ENCODE assay signal across 8 mouse cellular contexts in genomic region chr3:98427600-98428448, GRCm38 (mm10). TPM values are rescaled to one million over a fixed set of nuclear protein-coding genes. Genes with fewer than 3 reads are reported as not detected.
DNase-seq lines count a peak whose midpoint lies in the region; ATAC-seq and TF ChIP-seq lines count a peak whose summit lies in the region.

No protein-coding gene starts in this region.

- no peak for TF ChIP-seq EP300 in stomach, postnatal 0 days (optimal IDR thresholded peaks at IDR 0.05)

- H3K4me3 ChIP-seq in embryonic facial prominence, embryonic 14.5 days (ENCODE audit: low read depth, low read length): peak overlapping the region; percentile 62
- H3K4me3 ChIP-seq in heart, embryonic 11.5 days (ENCODE audit: low read depth, low read length): peak overlapping the region; percentile 62
- H3K4me3 ChIP-seq in kidney, embryonic 15.5 days (replicated peaks): peak overlapping the region; percentile 69
- peak overlapping the region; percentile 65 for H3K4me3 ChIP-seq in liver, embryonic 11.5 days (ENCODE audit: low read depth, low read length)
- peak overlapping the region; percentile 56 for H3K4me3 ChIP-seq in stomach, postnatal 0 days (ENCODE audit: low read depth, low read length)

- H3K9ac ChIP-seq in embryonic facial prominence, embryonic 14.5 days (ENCODE audit: low read depth, low read length): peak overlapping the region; percentile 56
- H3K9ac ChIP-seq in heart, embryonic 11.5 days (ENCODE audit: low read depth, low read length): peak overlapping the region; percentile 71
- peak overlapping the region; percentile 67 for H3K9ac ChIP-seq in kidney, embryonic 15.5 days
- H3K9ac ChIP-seq in liver, embryonic 11.5 days (ENCODE audit: low read depth, low read length): peak overlapping the region; percentile 59
- peak overlapping the region; percentile 53 for H3K9ac ChIP-seq in stomach, postnatal 0 days (ENCODE audit: low read length)

- H3K4me2 ChIP-seq in embryonic facial prominence, embryonic 14.5 days (ENCODE audit: low read depth, low read length): peak overlapping the region; percentile 98
- peak overlapping the region; percentile 98 for H3K4me2 ChIP-seq in heart, embryonic 11.5 days
- H3K4me2 ChIP-seq in kidney, embryonic 15.5 days: peak overlapping the region; percentile 97
- peak overlapping the region; percentile 97 for H3K4me2 ChIP-seq in liver, embryonic 11.5 days
- peak overlapping the region; percentile 96 for H3K4me2 ChIP-seq in stomach, postnatal 0 days (replicated peaks; ENCODE audit: low read depth)

- no peak overlapping the region for H3K27ac ChIP-seq in embryonic facial prominence, embryonic 14.5 days (replicated peaks; ENCODE audit: low read depth, low read length)
- H3K27ac ChIP-seq in heart, embryonic 11.5 days (ENCODE audit: low read depth, low read length): no peak overlapping the region
- H3K27ac ChIP-seq in kidney, embryonic 15.5 days: peak overlapping the region; percentile 80
- H3K27ac ChIP-seq in liver, embryonic 11.5 days (ENCODE audit: low read depth, low read length): no peak overlapping the region; the same call in 1 of the 2 replicates
- no peak overlapping the region for H3K27ac ChIP-seq in stomach, postnatal 0 days (replicated peaks)

- 0% methylated on average over 22 of the region's 110 CpGs for WGBS in embryonic facial prominence, embryonic 14.5 days
- under 1% methylated on average over 103 of the region's 110 CpGs for WGBS in heart, embryonic 11.5 days (ENCODE audit: insufficient replicate concordance)
- under 1% methylated on average over 110 of the region's 110 CpGs for WGBS in kidney, embryonic 15.5 days
- under 1% methylated on average over 110 of the region's 110 CpGs for WGBS in liver, embryonic 11.5 days
- 2% methylated on average over 98 of the region's 110 CpGs for WGBS in stomach, postnatal 0 days

- H3K9me3 ChIP-seq in embryonic facial prominence, embryonic 14.5 days (ENCODE audit: control insufficient read depth, low read length): no peaks in the 10 kb centered on the region
- no peaks in the 10 kb centered on the region for H3K9me3 ChIP-seq in heart, embryonic 11.5 days (replicated peaks; ENCODE audit: control insufficient read depth, low read length)
- H3K9me3 ChIP-seq in kidney, embryonic 15.5 days (replicated peaks): no peaks in the 10 kb centered on the region
- H3K9me3 ChIP-seq in liver, embryonic 11.5 days (ENCODE audit: control insufficient read depth, low read length): no peaks in the 10 kb centered on the region
- no peaks in the 10 kb centered on the region for H3K9me3 ChIP-seq in stomach, postnatal 0 days (ENCODE audit: control insufficient read depth, low read length)

- H3K36me3 ChIP-seq in embryonic facial prominence, embryonic 14.5 days (ENCODE audit: control insufficient read depth, insufficient read depth, low read length): peaks cover 4% of the 10 kb centered on the region; the same call in 1 of the 2 replicates
- H3K36me3 ChIP-seq in heart, embryonic 11.5 days (ENCODE audit: control insufficient read depth, insufficient read depth, low read length): 0 out of 2 replicates have a peak, but pooled peaks cover 3% of the 10 kb centered on the region
- H3K36me3 ChIP-seq in kidney, embryonic 15.5 days: peaks cover 17% of the 10 kb centered on the region
- H3K36me3 ChIP-seq in liver, embryonic 11.5 days (ENCODE audit: control insufficient read depth, insufficient read depth, low read length): no peaks in the 10 kb centered on the region; the same call in 1 of the 2 replicates
- H3K36me3 ChIP-seq in stomach, postnatal 0 days (ENCODE audit: control insufficient read depth, insufficient read depth, low read length): no peaks in the 10 kb centered on the region

- no peak for TF ChIP-seq CTCF in stomach, postnatal 0 days (IDR thresholded peaks at IDR 0.05; ENCODE audit: low read depth)

- peak; percentile 96 for ATAC-seq in embryonic facial prominence, embryonic 14.5 days (ENCODE audit: low read depth)
- ATAC-seq in heart, embryonic 11.5 days (replicated peaks; ENCODE audit: insufficient number of reproducible peaks, low FRiP score, low TSS enrichment): peak; percentile 90
- ATAC-seq in kidney, embryonic 15.5 days (replicated peaks; ENCODE audit: low FRiP score): peak; percentile 95
- ATAC-seq in liver, embryonic 11.5 days (replicated peaks; ENCODE audit: low FRiP score): peak; percentile 86
- ATAC-seq in stomach, postnatal 0 days (ENCODE audit: low FRiP score, low TSS enrichment): peak; percentile 94

- H3K4me1 ChIP-seq in embryonic facial prominence, embryonic 14.5 days (ENCODE audit: control insufficient read depth, insufficient read depth, low read length): peaks cover 10% of the 10 kb centered on the region; the same call in 1 of the 2 replicates
- peaks cover 13% of the 10 kb centered on the region for H3K4me1 ChIP-seq in heart, embryonic 11.5 days (ENCODE audit: control insufficient read depth, insufficient read depth, low read length)
- H3K4me1 ChIP-seq in kidney, embryonic 15.5 days: peaks cover 37% of the 10 kb centered on the region
- peaks cover 5% of the 10 kb centered on the region for H3K4me1 ChIP-seq in liver, embryonic 11.5 days (replicated peaks; ENCODE audit: control insufficient read depth, insufficient read depth, low read length)
- H3K4me1 ChIP-seq in stomach, postnatal 0 days (replicated peaks; ENCODE audit: control insufficient read depth, insufficient read depth): no peaks in the 10 kb centered on the region

- peaks cover 29% of the 10 kb centered on the region for H3K27me3 ChIP-seq in embryonic facial prominence, embryonic 14.5 days (replicated peaks; ENCODE audit: control insufficient read depth, insufficient read depth, low read length)
- H3K27me3 ChIP-seq in heart, embryonic 11.5 days (ENCODE audit: control insufficient read depth, insufficient read depth, low read length): no peaks in the 10 kb centered on the region
- H3K27me3 ChIP-seq in kidney, embryonic 15.5 days: peaks cover 26% of the 10 kb centered on the region
- peaks cover 30% of the 10 kb centered on the region for H3K27me3 ChIP-seq in liver, embryonic 11.5 days (replicated peaks; ENCODE audit: control insufficient read depth, insufficient read depth, low read length)
- no peaks in the 10 kb centered on the region for H3K27me3 ChIP-seq in stomach, postnatal 0 days (ENCODE audit: control insufficient read depth, insufficient read depth, low read length)

- peak; percentile 42 for DNase-seq in 3134 (ENCODE audit: extremely low read depth, insufficient read length, low spot score)
- DNase-seq in adrenal gland, postnatal 4 days (ENCODE audit: low spot score in 2 of 2): peak; percentile 42 to 63
- DNase-seq in embryonic facial prominence, embryonic 14.5 days (ENCODE audit: low spot score): peak; percentile 76
- DNase-seq in liver, embryonic 11.5 days (ENCODE audit: low spot score): peak; percentile 86
- DNase-seq in neural tube, embryonic 10.5 days (ENCODE audit: extremely low spot score, low spot score): peak; percentile 87
- peak; percentile 82 for DNase-seq in stomach, postnatal 0 days (ENCODE audit: low spot score)

RNA-seq across cellular contexts. Expression of gene Gm4450, which starts 29.1 kb away (rescaled TPM):
- 10 to 100 TPM in 1 of 2 experiments, not detected in 1; 12.2 TPM for total RNA-seq in adrenal gland, postnatal 4 days (2021)
- not detected in 2 replicates for polyA plus RNA-seq in embryonic facial prominence, embryonic 14.5 days (2014; fragmentation: Nextera tagmentation; extraction: Ambion mirVana)
- polyA plus RNA-seq in heart, embryonic 11.5 days (2014; fragmentation: Nextera tagmentation; extraction: Ambion mirVana): not detected in 2 replicates
- polyA plus RNA-seq in kidney, embryonic 15.5 days (2015; fragmentation: Nextera tagmentation; extraction: Ambion mirVana): 25.8 and 26.4 TPM in 2 replicates
- polyA plus RNA-seq in liver, embryonic 11.5 days (2014; fragmentation: Nextera tagmentation; extraction: Ambion mirVana): not detected in 2 replicates
- not detected in 2 replicates for polyA plus RNA-seq in stomach, postnatal 0 days (2015; fragmentation: Nextera tagmentation; extraction: Ambion mirVana)

RNA-seq across cellular contexts. Expression of gene Zfp697, which starts 45.6 kb away (rescaled TPM):
- 1 to 10 TPM; 5.6 to 9.4 TPM for total RNA-seq in adrenal gland, postnatal 4 days (2021)
- polyA plus RNA-seq in embryonic facial prominence, embryonic 14.5 days (2014; fragmentation: Nextera tagmentation; extraction: Ambion mirVana): 4.8 and 6.2 TPM in 2 replicates
- polyA plus RNA-seq in heart, embryonic 11.5 days (2014; fragmentation: Nextera tagmentation; extraction: Ambion mirVana): 8.2 and 12.1 TPM in 2 replicates
- 14.4 and 16.6 TPM in 2 replicates for polyA plus RNA-seq in kidney, embryonic 15.5 days (2015; fragmentation: Nextera tagmentation; extraction: Ambion mirVana)
- polyA plus RNA-seq in liver, embryonic 11.5 days (2014; fragmentation: Nextera tagmentation; extraction: Ambion mirVana): 4.8 and 5.7 TPM in 2 replicates
- polyA plus RNA-seq in stomach, postnatal 0 days (2015; fragmentation: Nextera tagmentation; extraction: Ambion mirVana): 1.6 and 2.1 TPM in 2 replicates

Comparison
In these comparisons a context has a peak if more than half of its experiments do, and no peak if none do; other contexts are left out.
1. RNA of gene Gm4450, which starts 29.1 kb away (polyA plus RNA-seq): 25.8 to 26.4 TPM in kidney, embryonic 15.5 days; not detected in embryonic facial prominence, embryonic 14.5 days, not detected in heart, embryonic 11.5 days, not detected in liver, embryonic 11.5 days and not detected in stomach, postnatal 0 days; every median in the first group is over 10 times any median in the second.
2. Peak in every context shown above with its lines, with median percentiles within 50 percentile points of each other: DNase-seq, ATAC-seq, H3K4me2 ChIP-seq, H3K4me3 ChIP-seq and H3K9ac ChIP-seq.